Mouse (Mus musculus) heart, embryonic 11.5 days (tissue): ENCODE results near the gene Lrrc55. TPM values are rescaled to one million over a fixed set of nuclear protein-coding genes. Genes with fewer than 3 reads are reported as not detected.
"Not testable (repeated sequence)": the region's sequence is repeated elsewhere in the genome, so short reads cannot be mapped to it uniquely, and the experiment has no call there.

ENCODE experiments used
- ATAC-seq: fragments of 200-750 bp; cut with Nextera tagmentation; replicated peaks from 2 replicates; pipeline ENCODE4 v1.8.0; 2017; ENCODE audit warnings: moderate library complexity; ENCODE audit not compliant: insufficient number of reproducible peaks, low FRiP score, low TSS enrichment
- H3K27ac ChIP-seq: fragments of 300-500 bp; sonication (generic); 2 replicates; pipeline ENCODE4 v1.5.1; 2014; ENCODE audit warnings: mild to moderate bottlenecking, low read depth, low read length
- H3K27me3 ChIP-seq: fragments of 300-500 bp; sonication (generic); 2 replicates; pipeline ENCODE4 v1.6.1; 2014; ENCODE audit warnings: mild to moderate bottlenecking, low read length, mixed read lengths; ENCODE audit not compliant: control insufficient read depth, insufficient read depth
- H3K36me3 ChIP-seq: fragments of 300-500 bp; sonication (generic); 2 replicates; pipeline ENCODE4 v1.6.1; 2014; ENCODE audit warnings: mild to moderate bottlenecking, low read length, moderate library complexity, mixed read lengths; ENCODE audit not compliant: control insufficient read depth, insufficient read depth
- H3K4me1 ChIP-seq: fragments of 300-500 bp; sonication (generic); 2 replicates; pipeline ENCODE4 v1.6.1; 2014; ENCODE audit warnings: low read length; ENCODE audit not compliant: control insufficient read depth, insufficient read depth
- H3K4me2 ChIP-seq: fragments of 300-500 bp; sonication (generic); 2 replicates; pipeline ENCODE4 v1.6.1; 2014; ENCODE audit warnings: mild to moderate bottlenecking, moderate library complexity
- H3K4me3 ChIP-seq: fragments of 300-500 bp; sonication (generic); 2 replicates; pipeline ENCODE4 v1.5.1; 2014; ENCODE audit warnings: low read depth, low read length
- H3K9ac ChIP-seq: fragments of 300-500 bp; sonication (generic); 2 replicates; pipeline ENCODE4 v1.6.1; 2014; ENCODE audit warnings: mild to moderate bottlenecking, low read depth, low read length, moderate library complexity
- H3K9me3 ChIP-seq: fragments of 300-500 bp; sonication (generic); replicated peaks from 2 replicates; pipeline ENCODE4 v1.6.1; 2016; ENCODE audit warnings: low read length; ENCODE audit not compliant: control insufficient read depth
- WGBS: fragments of 180-500 bp; shearing (Covaris S2); extraction: QIAGEN DNeasy Blood & Tissue Kit; methylation state at CpG from one replicate; pipeline ENCODE4 v1.1.7; 2014; ENCODE audit not compliant: insufficient replicate concordance; 5-methylcytosine and 5-hydroxymethylcytosine counted together
- polyA plus RNA-seq: library from polyadenylated mRNA; unstranded; fragments of >200 nt; fragmentation: Nextera tagmentation; extraction: Ambion mirVana; gene quantifications from 2 replicates; pipeline ENCODE4 v1.2.1, GENCODE M21; 2014

Lrrc55 gene
- 0.07 and 0.24 TPM in 2 replicates for polyA plus RNA-seq

GRCm38 (mm10) chr2:85196901-85197300 lies at the start of gene Lrrc55:
Gene Lrrc55 (minus strand): TSS chr2:85197197.
- Histone ChIP-seq H3K36me3 (no peaks in the 10 kb centered on the region), H3K4me2 (peak within 1 kb of the TSS; percentile 58), H3K4me3 (peak within 1 kb of the TSS; percentile 30; the same call in 1 of the 2 replicates), H3K27me3 (peaks cover 5% of the 10 kb centered on the region; the same call in 1 of the 2 replicates), H3K27ac (no peak within 1 kb of the TSS), H3K9me3 (no peaks in the 10 kb centered on the region), H3K9ac (no peak within 1 kb of the TSS), H3K4me1 (no peaks in the 10 kb centered on the region)
- ATAC-seq = no peak
- 74% methylated on average over 1 of the region's 1 CpGs for WGBS

- H3K9ac ChIP-seq = no peak overlapping the region
- no peaks in the 10 kb centered on the region for H3K4me1 ChIP-seq
- no peak overlapping the region for H3K27ac ChIP-seq
- 4% methylated on average over 4 of the region's 4 CpGs for WGBS
- H3K36me3 ChIP-seq = no peaks in the 10 kb centered on the region
- H3K4me2 ChIP-seq = no peak overlapping the region
- no peaks in the 10 kb centered on the region for H3K9me3 ChIP-seq
- no peaks in the 10 kb centered on the region for H3K27me3 ChIP-seq
- no peak overlapping the region for H3K4me3 ChIP-seq
- ATAC-seq = no peak; the same call in 1 of the 2 replicates
Measured at GRCm38 (mm10) chr2:85246506-85247082, 49.6 kb upstream of the Lrrc55 start.

- no peak overlapping the region for H3K4me2 ChIP-seq
- H3K4me1 ChIP-seq = no peaks in the 10 kb centered on the region
- no peak overlapping the region for H3K4me3 ChIP-seq
- H3K9me3 ChIP-seq = no peaks in the 10 kb centered on the region
- no peak overlapping the region for H3K9ac ChIP-seq
- H3K27me3 ChIP-seq = no peaks in the 10 kb centered on the region
- no peak for ATAC-seq
- WGBS = 63% methylated on average over 5 of the region's 5 CpGs
- no peaks in the 10 kb centered on the region for H3K36me3 ChIP-seq
- H3K27ac ChIP-seq = no peak overlapping the region
Measured at GRCm38 (mm10) chr2:85245737-85246136, 48.7 kb upstream of the Lrrc55 start.

GRCm38 (mm10) chr2:85238068-85238667 lies 41.2 kb upstream of the Lrrc55 start:
- H3K4me3 ChIP-seq = no peak overlapping the region
- 24% methylated on average over 4 of the region's 4 CpGs for WGBS
- H3K27me3 ChIP-seq = no peaks in the 10 kb centered on the region
- H3K9me3 ChIP-seq = no peaks in the 10 kb centered on the region
- peak; percentile 35; the same call in 1 of the 2 replicates for ATAC-seq
- H3K27ac ChIP-seq = no peak overlapping the region; the same call in 1 of the 2 replicates
- no peak overlapping the region for H3K4me2 ChIP-seq
- H3K9ac ChIP-seq = no peak overlapping the region
- no peaks in the 10 kb centered on the region for H3K36me3 ChIP-seq
- no peaks in the 10 kb centered on the region for H3K4me1 ChIP-seq

GRCm38 (mm10) chr2:85237231-85237630 lies 40.2 kb upstream of the Lrrc55 start:
- not testable (repeated sequence) for H3K27ac ChIP-seq, H3K27me3 ChIP-seq, H3K9ac ChIP-seq, H3K9me3 ChIP-seq, H3K4me1 ChIP-seq, H3K36me3 ChIP-seq, ATAC-seq, H3K4me3 ChIP-seq, H3K4me2 ChIP-seq
- WGBS = 80% methylated on average over 2 of the region's 2 CpGs

GRCm38 (mm10) chr2:85230771-85231511 lies 33.9 kb upstream of the Lrrc55 start:
- H3K36me3 ChIP-seq = no peaks in the 10 kb centered on the region
- H3K9me3 ChIP-seq = no peaks in the 10 kb centered on the region
- H3K9ac ChIP-seq = no peak overlapping the region
- no peak for ATAC-seq
- H3K4me3 ChIP-seq = no peak overlapping the region
- H3K27me3 ChIP-seq = no peaks in the 10 kb centered on the region
- no peaks in the 10 kb centered on the region for H3K4me1 ChIP-seq
- WGBS = 60% methylated on average over 4 of the region's 4 CpGs
- H3K4me2 ChIP-seq = no peak overlapping the region
- no peak overlapping the region for H3K27ac ChIP-seq

- Histone ChIP-seq H3K9me3 (no peaks in the 10 kb centered on the region), H3K27me3 (no peaks in the 10 kb centered on the region), H3K9ac (no peak overlapping the region), H3K4me2 (no peak overlapping the region), H3K27ac (no peak overlapping the region), H3K4me1 (no peaks in the 10 kb centered on the region), H3K4me3 (no peak overlapping the region), H3K36me3 (no peaks in the 10 kb centered on the region)
- no peak for ATAC-seq
- 52% methylated on average over 3 of the region's 3 CpGs for WGBS
Measured at GRCm38 (mm10) chr2:85229606-85230005, 32.6 kb upstream of the Lrrc55 start.

- Histone ChIP-seq H3K27me3 (no peaks in the 10 kb centered on the region), H3K27ac (no peak overlapping the region), H3K4me1 (no peaks in the 10 kb centered on the region), H3K4me2 (no peak overlapping the region), H3K36me3 (no peaks in the 10 kb centered on the region), H3K4me3 (no peak overlapping the region), H3K9me3 (no peaks in the 10 kb centered on the region), H3K9ac (no peak overlapping the region)
- no peak for ATAC-seq
- WGBS = 80% methylated on average over 3 of the region's 3 CpGs
Measured at GRCm38 (mm10) chr2:85227816-85228335, 30.9 kb upstream of the Lrrc55 start.
